Mouse (Mus musculus): ENCODE results near the gene Gas2. TPM values are rescaled to one million over a fixed set of nuclear protein-coding genes. Genes with fewer than 3 reads are reported as not detected.
A peak's percentile ranks its signal among the peaks of the same experiment; 100 is the strongest.

The Gas2 gene
- polyA plus RNA-seq, 1 experiment from 2014 or later = 39.0 TPM

DNA sequence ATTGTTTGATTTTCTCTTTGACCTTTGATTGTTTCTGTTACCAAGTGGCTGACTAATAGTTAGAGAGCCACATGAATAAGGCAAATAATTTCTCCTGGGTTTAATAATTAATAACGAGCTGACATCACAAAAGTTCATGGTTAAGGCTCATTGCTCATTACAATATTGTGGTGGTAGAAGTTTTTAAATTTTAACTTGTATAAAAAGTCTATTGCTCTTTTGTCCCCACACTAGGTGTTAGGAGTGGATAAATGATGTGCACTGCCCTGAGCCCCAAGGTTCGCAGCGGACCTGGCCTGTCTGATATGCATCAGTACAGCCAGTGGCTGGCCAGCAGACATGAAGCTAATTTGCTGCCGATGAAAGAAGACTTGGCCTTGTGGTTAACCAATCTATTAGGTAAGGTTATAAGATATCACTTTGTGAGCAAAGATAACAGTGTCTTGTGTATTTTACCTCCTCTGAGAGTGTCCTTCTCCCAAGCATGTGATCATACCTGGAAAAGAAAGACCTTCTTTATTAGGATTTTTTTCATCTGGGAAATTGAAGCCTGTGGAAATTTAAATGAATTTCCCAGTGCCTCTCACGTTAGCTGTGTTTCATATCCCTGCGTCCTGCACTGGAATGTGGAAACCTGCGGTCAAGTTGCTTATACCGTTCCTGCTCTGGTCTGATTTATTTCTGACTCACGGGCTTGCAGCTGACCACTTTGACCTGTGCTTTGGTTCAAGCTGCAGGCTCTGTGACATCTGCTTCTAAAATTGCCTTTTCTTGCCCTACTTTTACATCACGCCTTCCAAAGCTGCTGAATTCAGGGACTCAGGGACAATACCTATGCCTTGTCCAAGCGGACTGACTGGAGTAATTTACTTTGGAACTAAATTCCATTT, 26.1 kb downstream of the Gas2 start:
- H3K9ac ChIP-seq = no peak overlapping the region
- ATAC-seq (ENCODE audit: insufficient number of reproducible peaks, insufficient read depth, low FRiP score, low TSS enrichment, low read depth) = no peak
- no peak overlapping the region for H3K27ac ChIP-seq

DNA sequence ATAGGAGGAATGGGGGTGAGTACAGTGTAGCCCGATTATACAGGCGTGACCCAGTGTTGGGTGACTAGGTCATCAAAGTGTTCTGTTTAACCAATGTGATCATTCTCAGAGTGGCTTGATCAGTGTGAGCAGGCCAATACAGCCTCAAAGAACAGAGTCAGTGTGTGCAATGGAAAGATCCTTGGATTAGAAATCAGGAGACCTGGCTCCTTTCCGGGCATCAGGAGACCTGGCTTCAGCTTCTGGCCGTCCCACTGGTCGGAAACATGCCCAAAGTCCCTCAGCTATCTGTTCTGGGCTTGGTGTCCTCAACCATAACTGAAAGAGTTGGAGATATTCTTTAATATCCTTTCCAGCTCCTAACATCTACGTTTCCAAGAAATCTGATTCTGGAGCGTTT, 27.8 kb downstream of the Gas2 start:
- H3K36me3 ChIP-seq = no peaks in the 10 kb centered on the region
- 86% methylated on average over 7 of the region's 7 CpGs for WGBS
- no peak overlapping the region for H3K9ac ChIP-seq
- H3K4me3 ChIP-seq = no peak overlapping the region
- H3K4me1 ChIP-seq = peaks cover 3% of the 10 kb centered on the region; the same call in 1 of the 2 replicates
- no peak overlapping the region for H3K4me2 ChIP-seq
- ATAC-seq (ENCODE audit: insufficient number of reproducible peaks, insufficient read depth, low FRiP score, low TSS enrichment, low read depth) = no peak
- H3K9me3 ChIP-seq = no peaks in the 10 kb centered on the region
- no peak overlapping the region for H3K27ac ChIP-seq
- H3K27me3 ChIP-seq = no peaks in the 10 kb centered on the region

More for the DNA sequence above, 26.1 kb downstream of the Gas2 start:
- 74% methylated on average over 11 of the region's 11 CpGs for WGBS
- Histone ChIP-seq H3K36me3 (no peaks in the 10 kb centered on the region), H3K9me3 (no peaks in the 10 kb centered on the region), H3K27me3 (no peaks in the 10 kb centered on the region), H3K4me2 (no peak overlapping the region), H3K4me3 (no peak overlapping the region), H3K4me1 (no peaks in the 10 kb centered on the region)

DNA sequence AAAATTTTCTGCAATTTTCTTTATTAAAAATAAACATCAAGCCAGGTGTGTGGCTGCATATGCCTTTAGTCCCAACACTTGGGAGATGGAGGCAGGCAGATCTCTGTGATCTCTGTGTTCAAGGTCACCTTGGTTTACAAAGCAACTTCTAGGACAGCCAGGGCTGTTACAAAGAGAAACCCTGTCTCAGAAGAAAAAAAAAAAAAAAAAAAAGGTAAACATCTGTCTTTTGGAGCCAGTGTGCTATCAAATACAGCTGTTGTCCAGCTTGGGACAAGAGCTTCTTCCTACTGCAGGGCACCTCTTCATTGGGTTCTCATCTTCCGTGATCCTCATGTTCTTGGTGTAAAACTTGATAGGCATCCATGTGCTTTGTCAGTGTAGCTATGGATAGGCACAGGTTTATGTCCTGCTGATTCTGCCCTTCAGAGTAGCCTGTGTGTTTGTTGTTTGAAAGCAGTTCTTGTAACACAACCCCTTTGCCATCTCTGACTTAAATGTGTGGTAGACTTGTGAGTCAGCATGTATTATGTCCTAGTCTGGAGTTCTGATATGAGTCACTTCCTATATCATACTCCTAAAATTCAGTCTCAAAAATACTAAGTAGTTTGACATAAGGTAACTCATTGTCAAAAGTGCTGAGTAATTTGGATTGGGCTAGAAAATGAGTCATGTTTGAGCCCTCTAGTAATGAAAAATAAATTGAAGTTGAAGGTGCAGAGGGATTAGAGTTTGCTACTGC, 30.6 kb downstream of the Gas2 start:
- H3K4me2 ChIP-seq = no peak overlapping the region
- peaks cover 3% of the 10 kb centered on the region; the same call in 1 of the 2 replicates for H3K4me1 ChIP-seq
- H3K27ac ChIP-seq = no peak overlapping the region
- ATAC-seq (ENCODE audit: insufficient number of reproducible peaks, insufficient read depth, low FRiP score, low TSS enrichment, low read depth) = no peak
- H3K27me3 ChIP-seq = no peaks in the 10 kb centered on the region
- H3K9ac ChIP-seq = no peak overlapping the region
- WGBS = 82% methylated on average over 1 of the region's 1 CpGs
- no peaks in the 10 kb centered on the region for H3K9me3 ChIP-seq
- no peaks in the 10 kb centered on the region for H3K36me3 ChIP-seq
- no peak overlapping the region for H3K4me3 ChIP-seq

DNA sequence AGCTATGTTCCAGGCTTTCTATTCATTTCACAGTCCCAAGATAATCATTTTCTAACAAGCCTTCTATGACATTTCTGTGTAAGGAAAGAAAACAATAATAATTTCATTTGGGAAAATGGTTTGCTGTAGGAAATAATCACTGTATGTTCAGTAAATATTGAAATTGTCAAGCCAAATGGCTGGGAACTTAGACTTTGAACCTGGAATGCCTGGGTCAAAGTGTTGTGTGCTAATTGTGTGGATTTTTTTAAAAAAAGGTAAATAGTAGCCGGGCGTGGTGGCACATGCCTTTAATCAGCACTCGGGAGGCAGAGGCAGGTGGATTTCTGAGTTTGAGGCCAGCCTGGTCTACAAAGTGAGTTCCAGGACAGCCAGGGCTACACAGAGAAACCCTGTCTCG, 31.2 kb downstream of the Gas2 start:
- Histone ChIP-seq H3K4me3 (no peak overlapping the region), H3K4me2 (no peak overlapping the region), H3K9ac (no peak overlapping the region), H3K4me1 (peaks cover 3% of the 10 kb centered on the region; the same call in 1 of the 2 replicates), H3K36me3 (no peaks in the 10 kb centered on the region), H3K9me3 (no peaks in the 10 kb centered on the region), H3K27ac (no peak overlapping the region), H3K27me3 (no peaks in the 10 kb centered on the region)
- WGBS = 88% methylated on average over 4 of the region's 4 CpGs
- no peak for ATAC-seq (ENCODE audit: insufficient number of reproducible peaks, insufficient read depth, low FRiP score, low TSS enrichment, low read depth)

DNA sequence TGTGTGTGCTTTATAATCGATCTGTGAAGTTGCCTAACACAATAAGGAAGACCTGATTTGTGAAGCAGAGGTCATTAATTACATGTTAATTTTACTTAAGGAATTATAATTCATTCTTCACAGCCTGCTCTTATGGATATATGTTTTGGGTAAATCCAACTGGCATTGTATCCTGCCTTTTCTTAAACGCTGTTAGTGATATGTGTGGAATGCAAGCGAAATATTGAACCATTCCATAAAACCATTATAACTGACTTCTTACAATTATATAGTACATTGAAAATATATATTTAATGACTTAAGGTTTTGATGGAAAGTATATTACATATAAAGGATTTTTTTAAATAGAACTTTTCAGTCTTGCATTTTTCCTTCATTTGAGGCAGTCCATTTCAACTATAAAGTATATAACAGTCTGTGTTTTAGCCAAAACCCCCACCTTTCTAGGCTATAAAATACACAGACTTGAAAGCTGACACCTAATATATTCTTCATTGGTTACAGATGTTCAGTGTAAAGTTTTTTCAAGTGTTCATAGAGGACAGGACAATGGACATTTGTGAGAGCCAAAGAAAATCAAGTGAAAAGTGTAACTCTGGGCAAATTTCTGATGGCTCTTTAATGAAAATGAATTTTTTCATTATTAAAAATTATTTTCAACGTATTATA, 32.5 kb downstream of the Gas2 start:
- Histone ChIP-seq H3K36me3 (no peaks in the 10 kb centered on the region), H3K4me3 (no peak overlapping the region), H3K4me2 (no peak overlapping the region), H3K27me3 (no peaks in the 10 kb centered on the region), H3K27ac (no peak overlapping the region), H3K4me1 (peaks cover 6% of the 10 kb centered on the region), H3K9me3 (no peaks in the 10 kb centered on the region), H3K9ac (no peak overlapping the region)
- no peak for ATAC-seq (ENCODE audit: insufficient number of reproducible peaks, insufficient read depth, low FRiP score, low TSS enrichment, low read depth)
- 60% methylated on average over 4 of the region's 4 CpGs for WGBS

DNA sequence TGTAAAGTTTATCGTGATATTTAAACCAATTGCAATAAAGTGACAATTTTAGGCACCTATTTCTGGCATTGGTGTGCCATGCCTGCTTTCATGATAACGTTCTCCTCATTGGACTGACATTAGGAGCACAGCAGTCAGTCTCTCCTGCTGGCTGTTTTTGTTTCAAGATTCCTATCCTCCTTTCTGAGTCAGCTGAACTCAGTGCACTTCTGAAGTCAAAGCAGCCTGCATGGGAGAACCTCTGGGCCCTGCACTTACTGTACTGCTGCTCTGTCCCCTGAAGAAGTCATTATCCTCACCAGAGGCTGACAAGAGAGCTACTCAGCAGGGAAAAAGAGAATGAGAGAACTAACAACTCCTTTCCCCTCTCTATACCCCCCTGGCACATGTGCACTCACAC, 33.1 kb downstream of the Gas2 start:
- ATAC-seq (ENCODE audit: insufficient number of reproducible peaks, insufficient read depth, low FRiP score, low TSS enrichment, low read depth) = no peak
- no peak overlapping the region for H3K9ac ChIP-seq
- WGBS = 47% methylated on average over 2 of the region's 2 CpGs
- H3K4me2 ChIP-seq = no peak overlapping the region
- no peaks in the 10 kb centered on the region for H3K9me3 ChIP-seq
- no peak overlapping the region for H3K27ac ChIP-seq
- H3K4me1 ChIP-seq = peaks cover 6% of the 10 kb centered on the region
- no peak overlapping the region for H3K4me3 ChIP-seq
- no peaks in the 10 kb centered on the region for H3K27me3 ChIP-seq
- no peaks in the 10 kb centered on the region for H3K36me3 ChIP-seq

DNA sequence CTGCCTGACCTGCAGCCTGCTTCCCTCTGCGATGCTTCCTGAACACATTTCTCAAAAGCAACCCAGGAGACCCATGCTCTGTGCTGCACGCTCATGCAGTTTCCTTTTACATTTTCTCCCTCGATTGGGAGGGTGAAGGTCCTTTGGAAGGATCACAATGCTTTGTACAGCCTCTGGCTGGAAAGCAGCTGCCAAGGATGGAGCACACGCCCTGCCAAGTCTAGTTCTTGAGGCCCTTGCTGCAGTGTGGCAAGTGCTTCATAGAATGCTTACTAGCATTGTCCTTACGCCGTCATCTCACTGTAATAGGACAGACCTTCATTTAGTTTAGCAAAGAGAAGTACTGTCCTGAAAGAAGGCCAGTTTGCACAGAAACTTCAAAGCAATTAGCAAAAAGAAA, 37.3 kb downstream of the Gas2 start:
- Histone ChIP-seq H3K4me3 (no peak overlapping the region), H3K4me1 (peaks cover 3% of the 10 kb centered on the region; the same call in 1 of the 2 replicates), H3K9me3 (no peaks in the 10 kb centered on the region), H3K4me2 (no peak overlapping the region), H3K36me3 (no peaks in the 10 kb centered on the region), H3K27me3 (no peaks in the 10 kb centered on the region), H3K9ac (no peak overlapping the region), H3K27ac (no peak overlapping the region)
- ATAC-seq (ENCODE audit: insufficient number of reproducible peaks, insufficient read depth, low FRiP score, low TSS enrichment, low read depth) = no peak
- 58% methylated on average over 6 of the region's 6 CpGs for WGBS

DNA sequence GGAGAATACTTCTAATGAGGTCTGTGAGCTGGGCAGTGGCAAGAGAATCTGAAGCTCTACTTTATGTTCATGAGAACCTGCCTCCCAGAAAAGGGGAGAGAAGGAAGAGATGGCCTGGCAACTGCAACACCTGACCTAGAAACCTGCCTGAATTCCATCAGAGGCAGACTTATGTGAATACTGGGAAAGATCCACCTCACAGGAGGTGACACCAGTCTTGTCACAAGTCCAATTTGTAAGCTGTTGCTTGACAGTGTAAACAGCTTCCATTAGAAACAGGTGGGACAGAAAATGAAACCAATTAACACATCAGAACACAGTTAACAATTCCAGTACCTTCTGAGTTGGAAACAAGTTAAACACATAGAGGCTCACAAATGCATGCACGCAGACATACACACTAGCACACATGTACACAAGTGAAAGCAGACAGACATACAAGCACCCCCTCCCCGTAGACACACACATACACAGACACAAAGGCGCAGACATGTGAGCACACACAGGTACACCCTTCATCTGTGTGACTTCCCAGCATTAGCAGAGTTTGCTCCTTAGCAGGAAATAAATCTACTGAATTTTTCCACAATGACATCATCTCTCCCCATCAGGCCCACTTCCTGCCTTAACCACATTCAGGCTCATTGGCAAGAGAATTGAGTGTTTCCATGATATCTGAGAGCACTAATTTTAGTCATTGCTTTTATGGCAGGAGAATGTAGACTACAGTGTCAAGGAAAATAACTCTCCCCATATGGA, 51.7 kb downstream of the Gas2 start:
- Histone ChIP-seq H3K9ac (no peak overlapping the region), H3K27ac (peak overlapping the region; percentile 80), H3K4me1 (peaks cover 15% of the 10 kb centered on the region), H3K27me3 (no peaks in the 10 kb centered on the region), H3K4me3 (no peak overlapping the region), H3K9me3 (no peaks in the 10 kb centered on the region), H3K36me3 (no peaks in the 10 kb centered on the region), H3K4me2 (no peak overlapping the region)
- ATAC-seq (ENCODE audit: insufficient number of reproducible peaks, insufficient read depth, low FRiP score, low TSS enrichment, low read depth) = peak; percentile 62; the same call in 1 of the 2 replicates
- 68% methylated on average over 3 of the region's 3 CpGs for WGBS

DNA sequence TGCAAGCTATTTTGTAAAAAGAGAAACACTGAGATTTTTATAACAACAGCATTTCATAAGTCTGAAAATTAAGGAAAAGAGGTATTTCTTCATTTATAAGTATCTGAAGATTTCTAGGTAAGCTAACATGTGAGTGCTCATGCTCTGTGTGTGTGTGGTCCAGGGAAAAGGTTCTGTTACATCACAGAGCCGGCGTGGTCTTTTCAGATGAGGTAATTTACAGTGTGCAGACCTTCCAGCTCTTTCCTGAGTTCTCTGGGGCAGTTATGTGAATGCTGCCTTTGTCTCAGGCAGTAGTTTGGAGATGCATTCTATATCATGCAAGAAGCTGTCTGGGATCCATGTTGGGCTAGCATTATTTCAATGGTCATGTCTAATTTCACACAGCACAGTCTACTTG, 52.3 kb downstream of the Gas2 start:
- 25% methylated on average over 2 of the region's 2 CpGs for WGBS
- peaks cover 15% of the 10 kb centered on the region for H3K4me1 ChIP-seq
- ATAC-seq (ENCODE audit: insufficient number of reproducible peaks, insufficient read depth, low FRiP score, low TSS enrichment, low read depth) = no peak
- H3K4me3 ChIP-seq = no peak overlapping the region
- H3K36me3 ChIP-seq = no peaks in the 10 kb centered on the region
- H3K27ac ChIP-seq = peak overlapping the region; percentile 84
- H3K9me3 ChIP-seq = no peaks in the 10 kb centered on the region
- no peak overlapping the region for H3K9ac ChIP-seq
- H3K27me3 ChIP-seq = no peaks in the 10 kb centered on the region
- H3K4me2 ChIP-seq = no peak overlapping the region

DNA sequence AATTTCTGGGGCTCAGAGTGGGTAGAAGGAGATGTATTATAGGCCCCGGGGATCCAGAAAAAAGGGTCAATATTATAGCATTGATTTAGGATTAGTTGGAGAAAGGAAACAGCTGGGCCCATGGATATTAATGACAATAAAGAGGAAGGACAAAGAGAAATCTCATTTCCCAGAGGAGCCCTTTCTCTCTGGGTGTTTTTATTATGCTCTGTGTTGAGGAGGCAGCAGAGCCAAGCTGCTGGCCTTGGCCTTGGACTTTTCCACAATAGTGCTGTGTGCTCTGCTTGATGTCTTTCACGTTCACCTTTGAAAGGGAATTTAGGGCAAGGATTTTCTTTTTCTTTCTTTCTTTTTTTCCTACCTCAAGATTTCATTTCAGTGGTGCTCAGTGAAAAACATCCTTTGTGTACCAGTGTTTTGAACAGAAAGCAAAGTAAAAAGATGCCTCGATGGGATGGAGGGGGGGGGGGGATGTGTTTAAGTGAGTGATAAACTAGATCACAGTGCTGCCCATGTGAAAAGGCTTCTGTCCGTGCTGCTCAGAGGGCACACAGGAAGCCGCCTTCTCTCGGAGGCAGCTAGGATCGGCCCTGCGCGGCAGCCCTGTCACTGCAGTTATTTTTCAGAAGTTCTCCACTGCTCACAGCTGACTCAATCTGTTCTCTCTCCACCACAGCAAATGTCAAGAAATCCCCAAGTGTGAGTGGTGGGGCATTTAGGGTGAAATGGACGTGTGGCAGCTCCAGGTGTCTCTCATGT, 67.1 kb downstream of the Gas2 start:
- ATAC-seq (ENCODE audit: insufficient number of reproducible peaks, insufficient read depth, low FRiP score, low TSS enrichment, low read depth) = no peak
- Histone ChIP-seq H3K27ac (no peak overlapping the region), H3K4me1 (no peaks in the 10 kb centered on the region), H3K9me3 (no peaks in the 10 kb centered on the region), H3K9ac (no peak overlapping the region), H3K4me3 (no peak overlapping the region), H3K36me3 (no peaks in the 10 kb centered on the region), H3K27me3 (no peaks in the 10 kb centered on the region), H3K4me2 (no peak overlapping the region)
- 44% methylated on average over 10 of the region's 10 CpGs for WGBS

Measured in embryonic facial prominence, embryonic 13.5 days (tissue).